Mouse (Mus musculus): ENCODE results near the gene Cux2. TPM values are rescaled to one million over a fixed set of nuclear protein-coding genes. Genes with fewer than 3 reads are reported as not detected.
"Not testable (repeated sequence)": the region's sequence is repeated elsewhere in the genome, so short reads cannot be mapped to it uniquely, and the experiment has no call there.

Gene Cux2
- polyA plus RNA-seq, 1 experiment from 2014 or later: 0.47 TPM

DNA sequence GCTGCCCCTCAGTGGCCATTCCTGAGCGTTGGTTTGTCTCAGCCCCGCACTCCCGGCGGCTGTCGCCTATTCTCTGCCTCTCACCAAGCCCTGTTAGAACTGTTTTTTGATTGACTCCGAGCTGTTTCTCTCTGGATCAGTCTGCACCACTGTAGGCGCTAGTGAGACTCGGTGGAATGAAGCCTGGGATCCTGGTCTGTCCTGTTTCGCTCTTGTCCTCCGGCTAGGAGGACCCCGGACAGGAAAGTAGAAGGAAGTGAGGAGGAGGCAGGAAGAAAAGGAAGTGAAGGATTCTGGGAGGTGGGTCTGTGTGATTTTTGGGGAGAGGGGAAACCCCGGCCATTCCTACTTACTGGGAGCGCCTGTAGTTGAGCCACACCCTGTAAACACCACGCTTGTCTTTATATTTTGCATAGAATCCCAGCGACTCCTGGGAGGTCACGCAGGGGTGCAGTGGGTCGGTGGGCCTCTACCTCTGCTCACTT, 201.8 kb downstream of the Cux2 start:
- Histone ChIP-seq H3K27me3 (replicated peaks; ENCODE audit: insufficient read depth, low read length) (no peaks in the 10 kb centered on the region; the same call in 1 of the 2 replicates), H3K4me1 (ENCODE audit: insufficient read depth, low read depth, low read length) (peaks cover 12% of the 10 kb centered on the region), H3K4me2 (replicated peaks; ENCODE audit: low read depth, low read length) (peak overlapping the region; percentile 76), H3K9ac (replicated peaks; ENCODE audit: low read depth) (peak overlapping the region; percentile 84), H3K9me3 (ENCODE audit: low read length) (no peaks in the 10 kb centered on the region), H3K36me3 (ENCODE audit: insufficient read depth, low read length) (0 out of 2 replicates have a peak, but pooled peaks cover 8% of the 10 kb centered on the region), H3K4me3 (ENCODE audit: low read depth, low read length) (peak overlapping the region; percentile 96), H3K27ac (ENCODE audit: low read length) (peak overlapping the region; percentile 90)
- under 1% methylated on average over 17 of the region's 17 CpGs for WGBS
- TF ChIP-seq EP300 (IDR thresholded peaks at IDR 0.05) (no peak), CTCF (IDR thresholded peaks at IDR 0.05) (peak; percentile 62)
- DNase-seq (ENCODE audit: low spot score) (peak; percentile 81), ATAC-seq (peak; percentile 40)

DNA sequence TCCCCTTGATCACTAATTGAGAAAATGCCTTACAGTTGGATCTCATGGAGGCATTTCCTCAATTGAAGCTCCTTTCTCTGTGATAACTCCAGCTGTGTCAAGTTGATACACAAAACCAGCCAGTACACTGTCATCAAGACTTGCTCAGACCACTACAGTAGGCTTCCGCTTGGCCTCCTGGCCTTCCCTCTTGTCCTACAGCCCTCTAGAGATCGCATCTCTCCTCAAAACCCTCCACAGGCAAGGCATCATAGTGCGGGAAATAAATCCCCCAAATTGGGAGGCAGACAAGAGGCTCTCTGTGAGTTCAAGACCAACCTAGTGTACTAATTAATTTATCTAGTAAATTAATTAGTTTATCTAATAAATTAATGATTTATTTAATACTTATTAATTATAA, 202.6 kb downstream of the Cux2 start:
- ATAC-seq; H3K9me3 ChIP-seq (ENCODE audit: low read length); H3K4me2 ChIP-seq (replicated peaks; ENCODE audit: low read depth, low read length); DNase-seq (ENCODE audit: low spot score); H3K36me3 ChIP-seq (ENCODE audit: insufficient read depth, low read length); H3K27me3 ChIP-seq (replicated peaks; ENCODE audit: insufficient read depth, low read length); H3K27ac ChIP-seq (ENCODE audit: low read length); H3K4me3 ChIP-seq (ENCODE audit: low read depth, low read length); H3K9ac ChIP-seq (replicated peaks; ENCODE audit: low read depth): not testable (repeated sequence)
- 82% methylated on average over 3 of the region's 3 CpGs for WGBS
- H3K4me1 ChIP-seq (ENCODE audit: insufficient read depth, low read depth, low read length): peaks cover 17% of the 10 kb centered on the region

GRCm38 (mm10) chr5:121846322-121846721, 203.6 kb downstream of the Cux2 start:
- 78% methylated on average over 11 of the region's 11 CpGs for WGBS
- no peaks in the 10 kb centered on the region for H3K9me3 ChIP-seq (ENCODE audit: low read length)
- no peaks in the 10 kb centered on the region for H3K36me3 ChIP-seq (ENCODE audit: insufficient read depth, low read length)
- TF ChIP-seq CTCF (IDR thresholded peaks at IDR 0.05) (no peak), EP300 (IDR thresholded peaks at IDR 0.05) (no peak)
- no peaks in the 10 kb centered on the region; the same call in 1 of the 2 replicates for H3K27me3 ChIP-seq (replicated peaks; ENCODE audit: insufficient read depth, low read length)
- no peak overlapping the region for H3K4me2 ChIP-seq (replicated peaks; ENCODE audit: low read depth, low read length)
- no peak overlapping the region for H3K9ac ChIP-seq (replicated peaks; ENCODE audit: low read depth)
- peaks cover 18% of the 10 kb centered on the region for H3K4me1 ChIP-seq (ENCODE audit: insufficient read depth, low read depth, low read length)
- ATAC-seq (no peak), DNase-seq (ENCODE audit: low spot score) (no peak)
- H3K27ac ChIP-seq (ENCODE audit: low read length): no peak overlapping the region
- H3K4me3 ChIP-seq (ENCODE audit: low read depth, low read length): no peak overlapping the region

GRCm38 (mm10) chr5:121845361-121845760, 204.5 kb downstream of the Cux2 start:
- DNase-seq (ENCODE audit: low spot score): no peak
- Histone ChIP-seq H3K4me3 (ENCODE audit: low read depth, low read length) (no peak overlapping the region), H3K9ac (replicated peaks; ENCODE audit: low read depth) (no peak overlapping the region), H3K9me3 (ENCODE audit: low read length) (no peaks in the 10 kb centered on the region), H3K27ac (ENCODE audit: low read length) (no peak overlapping the region), H3K4me2 (replicated peaks; ENCODE audit: low read depth, low read length) (no peak overlapping the region), H3K36me3 (ENCODE audit: insufficient read depth, low read length) (no peaks in the 10 kb centered on the region), H3K4me1 (ENCODE audit: insufficient read depth, low read depth, low read length) (peaks cover 18% of the 10 kb centered on the region), H3K27me3 (replicated peaks; ENCODE audit: insufficient read depth, low read length) (no peaks in the 10 kb centered on the region; the same call in 1 of the 2 replicates)
- TF ChIP-seq EP300 (IDR thresholded peaks at IDR 0.05): no peak
- TF ChIP-seq CTCF (IDR thresholded peaks at IDR 0.05): no peak
- no peak for ATAC-seq
- 13% methylated on average over 4 of the region's 4 CpGs for WGBS

GRCm38 (mm10) chr5:121843138-121843905, 206.6 kb downstream of the Cux2 start:
- Histone ChIP-seq H3K4me2 (replicated peaks; ENCODE audit: low read depth, low read length) (peak overlapping the region; percentile 75), H3K9me3 (ENCODE audit: low read length) (no peaks in the 10 kb centered on the region), H3K27ac (ENCODE audit: low read length) (peak overlapping the region; percentile 34), H3K27me3 (replicated peaks; ENCODE audit: insufficient read depth, low read length) (no peaks in the 10 kb centered on the region; the same call in 1 of the 2 replicates), H3K4me3 (ENCODE audit: low read depth, low read length) (peak overlapping the region; percentile 44), H3K36me3 (ENCODE audit: insufficient read depth, low read length) (no peaks in the 10 kb centered on the region), H3K4me1 (ENCODE audit: insufficient read depth, low read depth, low read length) (peaks cover 16% of the 10 kb centered on the region), H3K9ac (replicated peaks; ENCODE audit: low read depth) (no peak overlapping the region)
- no peak for ATAC-seq
- no peak for TF ChIP-seq EP300 (IDR thresholded peaks at IDR 0.05)
- no peak for TF ChIP-seq CTCF (IDR thresholded peaks at IDR 0.05)
- peak; percentile 52 for DNase-seq (ENCODE audit: low spot score)
- 10% methylated on average over 16 of the region's 17 CpGs for WGBS

DNA sequence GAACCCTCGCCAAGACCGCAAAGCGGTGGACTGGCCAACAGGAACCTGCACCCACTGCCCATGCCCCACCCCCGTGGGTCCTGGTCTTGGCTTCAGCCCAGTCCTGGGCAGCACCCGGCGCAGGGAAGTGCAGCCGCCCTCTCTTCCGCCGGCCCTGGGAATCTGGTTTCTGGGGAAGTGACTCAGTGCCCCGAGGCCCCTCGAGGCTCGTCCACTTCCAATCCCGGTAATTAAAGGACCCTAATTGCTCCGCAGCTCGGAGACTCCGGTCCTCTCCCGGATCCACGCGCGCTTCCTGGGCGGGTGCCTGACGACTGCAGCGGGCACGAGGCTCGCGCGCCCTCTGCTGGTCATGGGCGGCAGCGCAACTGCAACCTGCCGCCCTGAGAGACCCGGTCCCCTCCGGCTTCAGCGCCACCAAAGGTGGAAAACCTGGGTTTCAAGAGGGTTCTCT, 207.2 kb downstream of the Cux2 start:
- peak overlapping the region; percentile 34 for H3K27ac ChIP-seq (ENCODE audit: low read length)
- 1% methylated on average over 32 of the region's 33 CpGs for WGBS
- peak overlapping the region; percentile 75 for H3K4me2 ChIP-seq (replicated peaks; ENCODE audit: low read depth, low read length)
- 0 out of 2 replicates have a peak overlapping the region, but pooled peaks have one; percentile 26 for H3K9ac ChIP-seq (replicated peaks; ENCODE audit: low read depth)
- H3K36me3 ChIP-seq (ENCODE audit: insufficient read depth, low read length): no peaks in the 10 kb centered on the region
- TF ChIP-seq CTCF (IDR thresholded peaks at IDR 0.05) (peak; percentile 99), EP300 (IDR thresholded peaks at IDR 0.05) (no peak; the same call in 1 of the 2 replicates)
- H3K4me1 ChIP-seq (ENCODE audit: insufficient read depth, low read depth, low read length): peaks cover 16% of the 10 kb centered on the region; the same call in 1 of the 2 replicates
- H3K9me3 ChIP-seq (ENCODE audit: low read length): no peaks in the 10 kb centered on the region
- DNase-seq (ENCODE audit: low spot score): peak; percentile 84
- ATAC-seq: peak; percentile 70
- no peaks in the 10 kb centered on the region; the same call in 1 of the 2 replicates for H3K27me3 ChIP-seq (replicated peaks; ENCODE audit: insufficient read depth, low read length)
- H3K4me3 ChIP-seq (ENCODE audit: low read depth, low read length): peak overlapping the region; percentile 44
